Mouse (Mus musculus) brain, adult 2 months (tissue): ENCODE data around the gene Rnaseh1.

Experiments
- DNase-seq: peaks from one replicate; pipeline ENCODE4 v3.0.0; 2011; ENCODE audit warnings: low read depth, low spot score

Rnaseh1 gene

DNA sequence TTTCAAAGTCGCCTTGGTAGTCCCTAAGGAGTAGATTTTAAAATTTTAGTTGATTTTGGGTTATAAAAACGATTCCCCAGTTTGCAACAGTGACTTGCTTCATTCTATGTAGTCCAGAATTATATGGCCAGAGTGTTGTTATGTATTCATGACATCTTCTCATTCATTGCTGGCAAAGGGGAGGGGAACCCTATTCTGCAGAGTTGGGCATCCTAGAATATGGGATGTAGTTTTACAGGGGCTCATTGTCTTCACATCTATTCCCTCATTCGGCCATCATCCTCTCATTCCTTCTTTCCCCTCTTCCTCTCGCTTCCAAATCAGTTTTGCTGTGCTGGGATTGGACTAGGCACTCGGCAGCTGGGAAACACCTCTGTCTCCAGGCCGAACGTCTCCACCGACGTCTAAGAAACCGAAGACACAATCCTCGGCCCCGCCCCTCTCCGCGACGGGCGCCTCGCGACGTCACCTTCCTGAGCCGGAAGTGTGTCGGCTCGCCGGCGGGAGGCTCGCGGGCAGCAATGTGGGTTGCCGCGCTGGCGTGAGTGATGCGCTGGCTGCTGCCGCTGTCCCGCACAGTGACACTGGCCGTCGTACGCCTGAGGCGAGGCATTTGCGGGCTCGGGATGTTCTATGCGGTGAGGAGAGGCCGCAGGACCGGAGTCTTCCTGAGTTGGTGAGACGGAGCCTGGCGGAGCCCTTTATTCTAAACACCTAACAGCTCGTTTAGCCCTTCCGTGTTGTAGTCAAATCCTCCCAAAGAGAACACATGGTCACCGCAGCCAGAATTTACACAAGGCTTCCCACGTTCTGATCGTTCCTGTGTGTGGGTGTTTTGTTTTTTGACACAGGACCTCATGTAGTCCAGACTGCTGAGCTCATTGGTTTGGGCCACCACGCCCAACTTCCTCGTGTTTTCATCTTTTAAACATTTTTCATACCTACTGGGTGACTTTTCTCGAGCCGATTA is at the start of gene Rnaseh1:
TSS of gene Rnaseh1 (plus strand) at position 462 of the 970 bp plus-strand sequence.
- DNase-seq = peak; percentile 95

- peak; percentile 86 for DNase-seq
Measured at GRCm38 (mm10) chr12:28602259-28602658, 47.1 kb upstream of the Rnaseh1 start.

DNA sequence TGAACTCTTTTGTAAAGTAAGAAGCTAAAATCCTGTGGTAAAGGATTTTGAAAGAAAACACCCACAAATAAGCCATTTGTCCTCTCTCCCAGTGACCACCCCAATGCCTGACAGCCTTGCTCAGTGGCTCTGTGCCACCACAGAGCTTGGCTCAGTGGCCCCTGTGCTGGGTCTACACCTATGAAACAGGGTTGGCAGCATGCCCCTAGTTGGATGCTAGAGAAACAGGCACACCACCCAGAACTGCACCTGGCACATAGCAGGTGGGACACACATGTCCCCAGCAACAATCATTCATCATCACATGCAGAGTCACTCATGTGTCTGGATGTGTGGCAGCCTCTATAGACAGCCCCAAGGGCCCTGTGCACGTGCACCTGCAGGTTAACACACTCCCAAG is 45.9 kb upstream of the Rnaseh1 start:
- no peak for DNase-seq

DNA sequence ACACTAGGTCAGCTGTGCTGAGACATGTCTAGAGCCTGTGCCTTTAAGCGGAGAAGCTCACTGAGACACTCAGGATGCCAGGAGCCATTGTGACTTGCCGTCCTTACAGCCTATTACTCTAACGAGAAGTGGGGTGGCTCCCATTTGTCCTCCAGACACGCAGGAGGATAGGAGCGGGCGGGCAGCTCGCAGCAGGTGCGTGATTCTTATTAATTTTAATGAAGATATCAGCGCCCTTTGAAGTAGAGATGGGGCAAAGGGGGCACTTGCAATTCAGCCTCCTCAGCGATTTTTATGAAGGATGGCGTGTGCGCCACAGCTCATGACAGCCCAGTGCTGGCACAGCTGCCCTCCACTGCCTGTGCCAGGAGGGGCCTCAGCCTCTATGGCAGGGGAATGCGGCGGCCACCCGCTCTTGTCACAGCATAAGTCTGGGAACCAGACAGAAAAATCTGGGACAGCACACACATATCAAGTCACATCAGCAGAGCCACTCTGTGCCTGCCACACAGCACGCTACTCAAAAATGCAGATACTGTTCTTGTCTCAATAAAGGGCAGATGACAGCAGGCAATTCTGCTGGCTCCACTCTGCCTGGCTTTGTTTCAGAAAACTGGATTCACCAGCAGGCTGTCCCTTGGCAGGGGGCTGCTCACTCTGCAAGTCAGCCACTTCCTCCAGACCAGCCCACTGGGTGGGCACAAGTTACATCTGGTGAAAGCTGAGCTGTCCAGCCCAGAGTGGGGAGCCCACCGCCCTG is 41.7 kb upstream of the Rnaseh1 start:
- DNase-seq = peak; percentile 88

- DNase-seq = peak; percentile 81
Measured at GRCm38 (mm10) chr12:28612391-28612790, 37.0 kb upstream of the Rnaseh1 start.

DNA sequence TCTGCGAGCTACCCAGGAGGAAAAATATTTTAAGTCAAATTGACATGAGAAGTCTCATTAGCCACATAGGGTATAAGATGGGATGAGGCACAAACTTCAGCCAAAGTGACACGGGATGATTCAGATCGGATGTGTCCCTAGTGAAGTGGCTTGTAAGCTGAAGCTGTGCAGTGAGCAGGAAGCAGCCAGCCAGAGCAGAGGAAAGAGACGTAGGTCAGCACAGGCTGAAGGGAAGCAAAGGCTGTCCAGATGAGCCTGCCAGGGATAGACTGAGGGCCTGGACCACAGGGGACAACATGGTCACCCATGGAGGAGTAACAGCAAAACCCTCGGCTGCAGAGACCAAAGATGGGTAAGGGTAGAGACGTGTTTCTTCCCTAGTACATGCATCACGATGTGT is 35.0 kb upstream of the Rnaseh1 start:
- DNase-seq = no peak

- DNase-seq = no peak
Measured at GRCm38 (mm10) chr12:28617297-28617696, 32.1 kb upstream of the Rnaseh1 start.

GRCm38 (mm10) chr12:28621451-28622166 is 27.8 kb upstream of the Rnaseh1 start:
- no peak for DNase-seq

DNA sequence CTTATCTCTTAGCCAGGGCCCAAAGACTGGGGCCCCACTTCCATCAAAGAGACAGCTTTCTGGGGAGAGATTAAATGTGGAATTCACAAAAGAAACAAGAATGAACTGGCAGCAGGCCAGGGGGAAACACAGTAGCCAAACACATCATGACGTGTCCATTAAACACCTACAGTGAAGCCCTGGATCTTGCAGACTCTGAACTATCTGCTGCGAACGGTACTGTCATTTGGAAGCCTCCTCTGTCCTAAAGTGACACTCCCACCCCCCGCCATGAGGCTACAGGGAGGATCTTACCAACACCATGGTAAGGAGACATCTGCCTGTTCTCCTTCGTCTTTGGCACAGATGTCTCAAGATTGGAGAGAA is 27.3 kb upstream of the Rnaseh1 start:
- DNase-seq = peak; percentile 77

DNA sequence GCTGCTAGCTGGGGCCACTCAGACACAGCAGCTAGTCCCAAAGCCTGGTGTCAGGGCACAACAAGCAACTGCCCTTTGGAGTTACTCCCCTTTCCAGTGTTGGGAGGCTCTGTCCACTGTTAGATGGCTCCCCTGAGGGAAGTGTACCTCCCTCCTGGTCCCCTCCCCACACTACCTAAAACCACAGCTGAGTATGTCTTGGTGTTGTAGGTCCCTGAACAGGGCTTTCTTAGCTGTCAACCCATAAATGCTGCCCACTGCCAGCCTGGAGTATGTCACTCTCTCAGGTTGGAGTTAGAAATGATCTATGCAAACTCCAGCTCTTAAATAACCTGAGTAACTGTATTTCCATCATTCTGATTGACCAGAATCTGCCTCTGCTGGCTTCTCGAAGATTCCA is 26.8 kb upstream of the Rnaseh1 start:
- no peak for DNase-seq

- DNase-seq = no peak
Measured at GRCm38 (mm10) chr12:28623195-28623594, 26.2 kb upstream of the Rnaseh1 start, which contains the start of gene Colec11. TSS of gene Colec11 (minus strand) at chr12:28623377.

GRCm38 (mm10) chr12:28624251-28624650 is 25.2 kb upstream of the Rnaseh1 start:
- no peak for DNase-seq

DNA sequence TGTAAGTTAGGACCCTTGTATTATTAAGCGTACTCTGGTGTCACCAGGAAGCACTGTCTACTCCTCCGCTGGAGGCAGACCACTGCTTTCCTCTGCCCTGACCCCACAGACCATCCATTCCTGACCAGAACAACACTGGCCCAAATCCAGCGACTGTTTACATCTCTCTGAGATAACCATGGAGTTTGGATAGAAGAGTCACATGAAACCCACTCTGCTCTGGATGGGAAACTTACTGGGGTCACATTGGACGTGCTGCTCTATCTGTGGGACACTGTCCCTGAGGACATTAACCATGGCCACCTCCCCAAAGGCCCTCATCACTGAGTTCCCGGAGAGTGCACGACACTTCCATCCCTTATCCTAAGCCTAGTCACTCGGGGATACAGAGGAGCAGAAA is 24.0 kb upstream of the Rnaseh1 start:
- no peak for DNase-seq

- no peak for DNase-seq
Measured at GRCm38 (mm10) chr12:28627092-28627491, 22.3 kb upstream of the Rnaseh1 start.

GRCm38 (mm10) chr12:28628436-28628835 is 21.0 kb upstream of the Rnaseh1 start:
- DNase-seq = no peak

DNA sequence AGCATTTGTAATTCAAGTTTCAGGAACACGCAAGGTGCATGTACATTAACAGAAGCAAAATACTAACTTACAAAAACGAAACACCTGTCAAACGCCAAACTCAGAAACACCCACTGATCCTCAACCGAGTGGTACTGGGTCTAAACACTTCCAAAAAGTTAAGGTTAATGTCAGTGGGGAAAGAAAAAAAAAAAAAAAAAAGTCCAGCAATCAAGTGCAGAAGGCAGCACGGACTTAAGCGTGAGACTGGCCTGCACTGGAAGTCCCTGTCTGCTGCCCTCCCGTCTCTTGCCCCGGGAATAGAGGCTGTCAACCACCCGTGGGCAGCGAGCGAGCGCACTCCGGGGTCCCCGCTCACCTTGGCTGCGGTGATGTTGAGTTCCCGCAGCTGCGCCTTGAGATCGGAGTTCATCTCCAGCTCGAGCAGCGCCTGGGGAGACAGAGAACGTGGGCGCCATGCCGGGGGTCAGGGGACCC is 14.3 kb upstream of the Rnaseh1 start:
- DNase-seq = no peak

DNA sequence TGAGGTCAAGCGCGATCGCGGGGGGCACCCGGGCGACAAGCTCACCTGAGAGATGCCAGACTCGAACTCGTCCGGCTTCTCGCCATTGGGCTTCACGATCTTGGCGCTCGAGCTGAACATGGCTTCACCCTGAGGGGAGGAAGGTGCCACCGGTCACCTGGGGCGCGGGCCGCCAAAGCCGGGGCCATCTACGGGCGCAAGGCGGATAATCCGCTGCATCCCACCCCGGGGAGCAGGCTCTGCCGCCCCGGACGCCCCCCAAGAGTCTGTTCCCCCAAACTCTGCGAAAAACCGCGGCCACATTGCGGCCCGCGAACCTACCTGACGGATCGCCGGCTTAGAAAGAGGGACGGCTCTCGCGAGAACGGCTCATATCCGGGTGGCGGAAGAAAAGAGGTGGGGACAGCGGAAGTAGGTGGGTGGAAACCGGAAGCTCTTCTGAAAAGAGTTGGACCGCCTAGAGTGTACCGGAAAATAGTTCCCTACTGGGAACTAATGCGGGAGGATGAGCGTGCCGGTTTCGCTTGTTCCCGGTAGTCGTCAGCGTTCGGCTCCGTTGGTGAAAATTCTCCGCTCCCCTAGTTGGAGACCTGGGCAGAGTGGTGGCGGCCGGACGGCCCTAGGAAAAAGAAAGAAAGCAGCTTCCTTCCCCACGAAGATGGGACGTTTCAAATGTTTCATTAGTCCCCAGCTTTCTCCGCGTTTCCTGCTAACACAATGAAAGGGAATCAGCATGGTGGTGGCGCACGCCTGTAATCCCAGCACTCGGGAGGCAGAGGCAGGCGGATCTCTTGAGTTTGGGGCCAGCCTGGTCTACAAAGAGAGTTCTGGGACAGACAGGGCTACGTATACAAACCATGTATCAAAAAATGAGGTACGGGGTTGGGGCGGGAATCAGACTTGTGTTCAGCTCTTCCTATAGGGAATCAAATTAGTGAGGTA is 13.6 kb upstream of the Rnaseh1 start, which contains the start of gene Rps7:
TSS of gene Rps7 (minus strand) at position 419 of the 942 bp plus-strand sequence.
- DNase-seq = peak; percentile 98

DNA sequence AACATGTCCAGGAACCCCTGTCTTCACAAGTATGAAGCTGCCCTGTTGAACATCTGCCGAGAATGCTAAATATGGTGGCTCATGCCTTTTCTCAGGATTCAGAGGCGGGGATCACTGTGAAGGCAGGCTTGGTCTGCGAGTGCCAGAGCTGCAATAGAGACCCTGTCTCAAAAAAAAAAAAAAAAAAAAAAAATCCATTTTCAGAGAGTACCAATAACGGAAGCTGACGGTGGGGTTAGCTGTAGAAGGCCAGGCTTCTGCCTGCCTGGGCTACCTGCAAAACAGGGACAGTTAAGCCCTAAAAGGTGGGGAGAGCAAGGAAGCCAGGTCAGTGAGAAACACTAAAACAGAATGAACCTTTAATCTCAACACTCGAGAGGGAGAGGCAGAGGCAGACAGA is 12.9 kb upstream of the Rnaseh1 start:
- DNase-seq = no peak

- no peak for DNase-seq
Measured at GRCm38 (mm10) chr12:28638778-28639177, 10.6 kb upstream of the Rnaseh1 start.

- no peak for DNase-seq
Measured at GRCm38 (mm10) chr12:28662628-28663027, 13.2 kb downstream of the Rnaseh1 start.

DNA sequence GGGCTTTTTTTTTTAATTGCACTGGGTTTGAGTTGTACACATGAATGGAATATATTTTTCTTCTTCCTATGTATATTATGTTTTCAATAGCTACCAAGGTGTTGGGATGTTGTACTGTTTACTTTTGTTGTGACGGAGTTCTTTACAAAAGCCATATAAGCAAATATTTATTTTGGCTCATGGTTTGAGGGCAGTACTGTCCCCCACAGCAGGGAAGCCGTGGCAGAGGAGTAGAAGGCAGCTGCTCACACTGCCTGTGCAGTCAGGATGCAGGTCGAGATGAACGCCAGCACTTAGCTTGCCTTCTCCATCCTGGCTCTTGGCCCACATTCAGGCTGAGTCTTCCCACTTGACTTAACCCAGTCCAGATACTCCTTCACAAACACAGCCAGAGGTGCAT is 17.3 kb downstream of the Rnaseh1 start:
- no peak for DNase-seq
